Mouse (Mus musculus): ENCODE measurements around the gene Ctdsp1. TPM values are rescaled to one million over a fixed set of nuclear protein-coding genes. Genes with fewer than 3 reads are reported as not detected.

The Ctdsp1 gene
- polyA plus RNA-seq, 1 experiment: 96.1 TPM

GRCm38 (mm10) chr1:74376396-74376795 is 14.9 kb upstream of the Ctdsp1 start:
- Histone ChIP-seq H3K4me1 (ENCODE audit: control insufficient read depth, insufficient read depth, insufficient read length) (peaks cover 3% of the 10 kb centered on the region; the same call in 1 of the 2 replicates), H3K27me3 (ENCODE audit: control insufficient read depth, insufficient read depth, low read length) (no peaks in the 10 kb centered on the region), H3K27ac (ENCODE audit: insufficient read depth, low read length) (0 out of 2 replicates have a peak overlapping the region, but pooled peaks have one; percentile 41), H3K36me3 (ENCODE audit: control insufficient read depth, insufficient read depth, low read length) (no peaks in the 10 kb centered on the region), H3K4me3 (ENCODE audit: extremely low read depth, insufficient read depth, insufficient read length) (no peak overlapping the region)
- no peak for DNase-seq (ENCODE audit: low read depth in 1 of 2, low spot score in 2 of 2)
- TF ChIP-seq POLR2A (IDR thresholded peaks at IDR 0.05; ENCODE audit: low read depth, low read length): no peak
- TF ChIP-seq CTCF (IDR thresholded peaks at IDR 0.05; ENCODE audit: extremely low read depth, insufficient read depth, insufficient read length, insufficient replicate concordance): no peak
- WGBS: 57% methylated on average over 4 of the region's 4 CpGs

- WGBS: 69% methylated on average over 7 of the region's 7 CpGs
- H3K4me1 ChIP-seq (ENCODE audit: control insufficient read depth, insufficient read depth, insufficient read length): peaks cover 10% of the 10 kb centered on the region; the same call in 1 of the 2 replicates
- H3K4me3 ChIP-seq (ENCODE audit: extremely low read depth, insufficient read depth, insufficient read length): no peak overlapping the region
- no peaks in the 10 kb centered on the region for H3K27me3 ChIP-seq (ENCODE audit: control insufficient read depth, insufficient read depth, low read length)
- no peak overlapping the region for H3K27ac ChIP-seq (ENCODE audit: insufficient read depth, low read length)
- DNase-seq (ENCODE audit: low read depth in 1 of 2, low spot score in 2 of 2): no peak
- no peak for TF ChIP-seq POLR2A (IDR thresholded peaks at IDR 0.05; ENCODE audit: low read depth, low read length)
- TF ChIP-seq CTCF (IDR thresholded peaks at IDR 0.05; ENCODE audit: extremely low read depth, insufficient read depth, insufficient read length, insufficient replicate concordance): no peak
- H3K36me3 ChIP-seq (ENCODE audit: control insufficient read depth, insufficient read depth, low read length): no peaks in the 10 kb centered on the region
These were observed 12.2 kb upstream of the Ctdsp1 start for GRCm38 (mm10) chr1:74379058-74379504.

GRCm38 (mm10) chr1:74380484-74380883 is 10.8 kb upstream of the Ctdsp1 start:
- H3K4me1 ChIP-seq (ENCODE audit: control insufficient read depth, insufficient read depth, insufficient read length): peaks cover 10% of the 10 kb centered on the region; the same call in 1 of the 2 replicates
- 88% methylated on average over 5 of the region's 5 CpGs for WGBS

GRCm38 (mm10) chr1:74381588-74382021 is 9.7 kb upstream of the Ctdsp1 start:
- Histone ChIP-seq H3K27ac (ENCODE audit: insufficient read depth, low read length) (no peak overlapping the region), H3K36me3 (ENCODE audit: control insufficient read depth, insufficient read depth, low read length) (no peaks in the 10 kb centered on the region), H3K4me3 (ENCODE audit: extremely low read depth, insufficient read depth, insufficient read length) (no peak overlapping the region), H3K4me1 (ENCODE audit: control insufficient read depth, insufficient read depth, insufficient read length) (peaks cover 10% of the 10 kb centered on the region; the same call in 1 of the 2 replicates), H3K27me3 (ENCODE audit: control insufficient read depth, insufficient read depth, low read length) (no peaks in the 10 kb centered on the region)
- WGBS: 73% methylated on average over 10 of the region's 10 CpGs
- TF ChIP-seq POLR2A (IDR thresholded peaks at IDR 0.05; ENCODE audit: low read depth, low read length): no peak
- TF ChIP-seq CTCF (IDR thresholded peaks at IDR 0.05; ENCODE audit: extremely low read depth, insufficient read depth, insufficient read length, insufficient replicate concordance): no peak
- no peak for DNase-seq (ENCODE audit: low read depth in 1 of 2, low spot score in 2 of 2)

More at GRCm38 (mm10) chr1:74380484-74380883, 10.8 kb upstream of the Ctdsp1 start:
- Histone ChIP-seq H3K27me3 (ENCODE audit: control insufficient read depth, insufficient read depth, low read length) (no peaks in the 10 kb centered on the region), H3K27ac (ENCODE audit: insufficient read depth, low read length) (no peak overlapping the region), H3K36me3 (ENCODE audit: control insufficient read depth, insufficient read depth, low read length) (no peaks in the 10 kb centered on the region), H3K4me3 (ENCODE audit: extremely low read depth, insufficient read depth, insufficient read length) (no peak overlapping the region)
- DNase-seq (ENCODE audit: low read depth in 1 of 2, low spot score in 2 of 2): no peak
- no peak for TF ChIP-seq POLR2A (IDR thresholded peaks at IDR 0.05; ENCODE audit: low read depth, low read length)
- no peak for TF ChIP-seq CTCF (IDR thresholded peaks at IDR 0.05; ENCODE audit: extremely low read depth, insufficient read depth, insufficient read length, insufficient replicate concordance)

GRCm38 (mm10) chr1:74383385-74383784 is 7.9 kb upstream of the Ctdsp1 start:
- H3K27me3 ChIP-seq (ENCODE audit: control insufficient read depth, insufficient read depth, low read length): no peaks in the 10 kb centered on the region
- no peak overlapping the region for H3K27ac ChIP-seq (ENCODE audit: insufficient read depth, low read length)
- no peak for DNase-seq (ENCODE audit: low read depth in 1 of 2, low spot score in 2 of 2)
- 90% methylated on average over 13 of the region's 13 CpGs for WGBS
- TF ChIP-seq POLR2A (IDR thresholded peaks at IDR 0.05; ENCODE audit: low read depth, low read length): no peak
- TF ChIP-seq CTCF (IDR thresholded peaks at IDR 0.05; ENCODE audit: extremely low read depth, insufficient read depth, insufficient read length, insufficient replicate concordance): no peak
- H3K36me3 ChIP-seq (ENCODE audit: control insufficient read depth, insufficient read depth, low read length): no peaks in the 10 kb centered on the region
- H3K4me1 ChIP-seq (ENCODE audit: control insufficient read depth, insufficient read depth, insufficient read length): peaks cover 16% of the 10 kb centered on the region; the same call in 1 of the 2 replicates
- H3K4me3 ChIP-seq (ENCODE audit: extremely low read depth, insufficient read depth, insufficient read length): no peak overlapping the region

- TF ChIP-seq CTCF (IDR thresholded peaks at IDR 0.05; ENCODE audit: extremely low read depth, insufficient read depth, insufficient read length, insufficient replicate concordance) (no peak), POLR2A (IDR thresholded peaks at IDR 0.05; ENCODE audit: low read depth, low read length) (no peak)
- Histone ChIP-seq H3K36me3 (ENCODE audit: control insufficient read depth, insufficient read depth, low read length) (no peaks in the 10 kb centered on the region), H3K27ac (ENCODE audit: insufficient read depth, low read length) (no peak overlapping the region), H3K4me1 (ENCODE audit: control insufficient read depth, insufficient read depth, insufficient read length) (peaks cover 22% of the 10 kb centered on the region; the same call in 1 of the 2 replicates), H3K27me3 (ENCODE audit: control insufficient read depth, insufficient read depth, low read length) (no peaks in the 10 kb centered on the region), H3K4me3 (ENCODE audit: extremely low read depth, insufficient read depth, insufficient read length) (no peak overlapping the region)
- no peak for DNase-seq (ENCODE audit: low read depth in 1 of 2, low spot score in 2 of 2)
- WGBS: 91% methylated on average over 8 of the region's 8 CpGs
These were observed 6.8 kb upstream of the Ctdsp1 start for GRCm38 (mm10) chr1:74384525-74384924.

- H3K36me3 ChIP-seq (ENCODE audit: control insufficient read depth, insufficient read depth, low read length): no peaks in the 10 kb centered on the region
- H3K27me3 ChIP-seq (ENCODE audit: control insufficient read depth, insufficient read depth, low read length): no peaks in the 10 kb centered on the region
- 94% methylated on average over 10 of the region's 10 CpGs for WGBS
- no peak for DNase-seq (ENCODE audit: low read depth in 1 of 2, low spot score in 2 of 2)
- peaks cover 24% of the 10 kb centered on the region for H3K4me1 ChIP-seq (ENCODE audit: control insufficient read depth, insufficient read depth, insufficient read length)
- H3K27ac ChIP-seq (ENCODE audit: insufficient read depth, low read length): no peak overlapping the region
- TF ChIP-seq POLR2A (IDR thresholded peaks at IDR 0.05; ENCODE audit: low read depth, low read length) (no peak), CTCF (IDR thresholded peaks at IDR 0.05; ENCODE audit: extremely low read depth, insufficient read depth, insufficient read length, insufficient replicate concordance) (no peak)
- no peak overlapping the region for H3K4me3 ChIP-seq (ENCODE audit: extremely low read depth, insufficient read depth, insufficient read length)
These were observed 6.2 kb upstream of the Ctdsp1 start for GRCm38 (mm10) chr1:74385064-74385463.

Data from spleen, adult 2 months (tissue).